Mouse (Mus musculus) liver, embryonic 11.5 days (tissue): ENCODE data around the gene Gucd1. TPM values are rescaled to one million over a fixed set of nuclear protein-coding genes. Genes with fewer than 3 reads are reported as not detected.
"Not testable (repeated sequence)": the region's sequence is repeated elsewhere in the genome, so short reads cannot be mapped to it uniquely, and the experiment has no call there.

Experiments used
- ATAC-seq: fragments of 200-750 bp; cut with Nextera tagmentation; replicated peaks from 2 replicates; pipeline ENCODE4 v1.8.0; 2017; ENCODE audit warnings: moderate number of reproducible peaks, mild to moderate bottlenecking, moderate TSS enrichment, moderate library complexity; ENCODE audit not compliant: low FRiP score
- DNase-seq: peaks from one replicate; pipeline ENCODE4 v3.0.0-alpha.2; 2017; ENCODE audit warnings: low spot score
- H3K27ac ChIP-seq: fragments of 300-500 bp; sonication (generic); 2 replicates; pipeline ENCODE4 v1.5.1; 2014; ENCODE audit warnings: mild to moderate bottlenecking, low read depth, low read length, control low read depth
- H3K27me3 ChIP-seq: fragments of 300-500 bp; sonication (generic); replicated peaks from 2 replicates; pipeline ENCODE4 v1.6.1; 2014; ENCODE audit warnings: low read length, mixed read lengths; ENCODE audit not compliant: control insufficient read depth, insufficient read depth
- H3K36me3 ChIP-seq: fragments of 300-500 bp; sonication (generic); 2 replicates; pipeline ENCODE4 v1.6.1; 2014; ENCODE audit warnings: mild to moderate bottlenecking, low read length, moderate library complexity, mixed read lengths; ENCODE audit not compliant: control insufficient read depth, insufficient read depth
- H3K4me1 ChIP-seq: fragments of 300-500 bp; sonication (generic); replicated peaks from 2 replicates; pipeline ENCODE4 v1.6.1; 2014; ENCODE audit warnings: low read length, mixed read lengths; ENCODE audit not compliant: control insufficient read depth, insufficient read depth
- H3K4me2 ChIP-seq: fragments of 300-500 bp; sonication (generic); 2 replicates; pipeline ENCODE4 v1.6.1; 2014; ENCODE audit warnings: mild to moderate bottlenecking, control low read depth, moderate library complexity
- H3K4me3 ChIP-seq: fragments of 300-500 bp; sonication (generic); 2 replicates; pipeline ENCODE4 v1.5.1; 2014; ENCODE audit warnings: low read depth, low read length, control low read depth
- H3K9ac ChIP-seq: fragments of 300-500 bp; sonication (generic); 2 replicates; pipeline ENCODE4 v1.6.1; 2014; ENCODE audit warnings: low read depth, low read length, control low read depth
- H3K9me3 ChIP-seq: fragments of 300-500 bp; sonication (generic); 2 replicates; pipeline ENCODE4 v1.6.1; 2016; ENCODE audit warnings: low read length, inconsistent platforms, mixed read lengths; ENCODE audit not compliant: control insufficient read depth
- WGBS: fragments of 180-500 bp; shearing (Covaris S2); extraction: QIAGEN DNeasy Blood & Tissue Kit; methylation state at CpG from one replicate; pipeline ENCODE4 v1.1.7; 2014; 5-methylcytosine and 5-hydroxymethylcytosine counted together
- polyA plus RNA-seq: library from polyadenylated mRNA; unstranded; fragments of >200 nt; fragmentation: Nextera tagmentation; extraction: Ambion mirVana; gene quantifications from 2 replicates; pipeline ENCODE4 v1.2.1, GENCODE M21; 2014

Gucd1 gene
- polyA plus RNA-seq, 1 experiment from 2014 or later = 44.5 TPM

DNA sequence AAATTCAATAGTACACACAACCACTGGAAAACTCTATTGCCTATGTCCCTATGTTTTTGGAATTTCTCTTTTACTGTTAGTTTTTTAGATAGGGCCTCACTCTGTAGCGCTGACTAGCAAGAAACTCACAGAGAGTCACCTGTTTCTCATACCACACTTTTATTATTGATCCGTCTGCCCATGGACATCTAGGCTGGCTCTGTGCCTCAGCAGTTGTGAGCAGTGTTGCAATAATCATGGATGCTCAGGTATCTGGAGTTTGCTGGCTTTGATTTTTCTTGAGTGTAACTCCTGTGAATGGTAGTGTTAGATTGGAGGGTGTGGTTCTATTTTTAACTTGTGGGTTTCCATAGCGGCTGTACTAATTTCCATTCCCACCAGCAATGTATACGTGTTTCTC lies 162.4 kb downstream of the Gucd1 start:
- no peaks in the 10 kb centered on the region for H3K4me1 ChIP-seq
- ATAC-seq = no peak
- no peak overlapping the region for H3K4me2 ChIP-seq
- no peaks in the 10 kb centered on the region for H3K27me3 ChIP-seq
- H3K9ac ChIP-seq = no peak overlapping the region
- no peak for DNase-seq
- no peaks in the 10 kb centered on the region for H3K9me3 ChIP-seq
- 52% methylated on average over 4 of the region's 4 CpGs for WGBS
- no peak overlapping the region for H3K27ac ChIP-seq
- no peak overlapping the region for H3K4me3 ChIP-seq
- H3K36me3 ChIP-seq = no peaks in the 10 kb centered on the region

DNA sequence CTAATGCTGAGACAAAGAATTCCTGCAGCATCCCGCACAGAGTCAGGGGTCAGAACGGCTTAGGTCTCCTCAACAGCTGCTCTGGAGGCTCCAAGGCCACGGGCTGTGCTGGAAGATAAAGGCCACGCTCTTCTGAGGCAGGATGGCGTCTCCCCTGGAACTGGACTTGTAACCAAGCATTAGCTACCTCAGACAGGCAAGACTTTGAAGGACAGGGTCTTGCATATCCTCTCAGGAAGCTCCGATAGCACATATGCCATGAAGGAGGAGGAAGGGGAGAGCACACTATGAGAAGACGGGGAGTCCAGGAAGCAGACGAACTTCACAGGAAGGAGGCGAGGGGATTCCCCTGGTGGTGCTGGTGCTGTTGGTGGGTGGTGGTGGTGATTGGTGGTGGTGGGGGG lies 163.9 kb downstream of the Gucd1 start:
- not testable (repeated sequence) for H3K4me1 ChIP-seq, H3K4me3 ChIP-seq, H3K27me3 ChIP-seq, H3K9ac ChIP-seq, DNase-seq, H3K36me3 ChIP-seq, H3K27ac ChIP-seq, H3K9me3 ChIP-seq, H3K4me2 ChIP-seq
- peak; percentile 23; the same call in 1 of the 2 replicates for ATAC-seq
- 37% methylated on average over 8 of the region's 9 CpGs for WGBS

- WGBS = 91% methylated on average over 12 of the region's 12 CpGs
These were observed 165.2 kb downstream of the Gucd1 start for GRCm38 (mm10) chr10:75352541-75352940.

GRCm38 (mm10) chr10:75350564-75350963 lies 167.2 kb downstream of the Gucd1 start:
- H3K27ac ChIP-seq = no peak overlapping the region
- no peak for ATAC-seq
- H3K4me2 ChIP-seq = no peak overlapping the region
- 73% methylated on average over 5 of the region's 5 CpGs for WGBS
- H3K36me3 ChIP-seq = no peaks in the 10 kb centered on the region
- no peaks in the 10 kb centered on the region for H3K9me3 ChIP-seq
- no peak for DNase-seq
- no peak overlapping the region for H3K9ac ChIP-seq
- H3K4me1 ChIP-seq = no peaks in the 10 kb centered on the region
- H3K4me3 ChIP-seq = no peak overlapping the region
- H3K27me3 ChIP-seq = no peaks in the 10 kb centered on the region

More at GRCm38 (mm10) chr10:75352541-75352940, 165.2 kb downstream of the Gucd1 start:
- Histone ChIP-seq H3K27ac (no peak overlapping the region), H3K4me3 (no peak overlapping the region), H3K9ac (no peak overlapping the region), H3K36me3 (no peaks in the 10 kb centered on the region), H3K4me2 (no peak overlapping the region), H3K27me3 (no peaks in the 10 kb centered on the region), H3K9me3 (no peaks in the 10 kb centered on the region), H3K4me1 (no peaks in the 10 kb centered on the region)
- ATAC-seq = no peak
- DNase-seq = no peak

GRCm38 (mm10) chr10:75345265-75345664 lies 172.5 kb downstream of the Gucd1 start:
- ATAC-seq (no peak), DNase-seq (no peak)
- no peaks in the 10 kb centered on the region for H3K9me3 ChIP-seq
- WGBS = 76% methylated on average over 2 of the region's 2 CpGs
- H3K4me3 ChIP-seq = no peak overlapping the region
- H3K4me1 ChIP-seq = no peaks in the 10 kb centered on the region
- no peak overlapping the region for H3K27ac ChIP-seq
- no peak overlapping the region for H3K4me2 ChIP-seq
- no peaks in the 10 kb centered on the region for H3K36me3 ChIP-seq
- H3K9ac ChIP-seq = no peak overlapping the region
- no peaks in the 10 kb centered on the region for H3K27me3 ChIP-seq

DNA sequence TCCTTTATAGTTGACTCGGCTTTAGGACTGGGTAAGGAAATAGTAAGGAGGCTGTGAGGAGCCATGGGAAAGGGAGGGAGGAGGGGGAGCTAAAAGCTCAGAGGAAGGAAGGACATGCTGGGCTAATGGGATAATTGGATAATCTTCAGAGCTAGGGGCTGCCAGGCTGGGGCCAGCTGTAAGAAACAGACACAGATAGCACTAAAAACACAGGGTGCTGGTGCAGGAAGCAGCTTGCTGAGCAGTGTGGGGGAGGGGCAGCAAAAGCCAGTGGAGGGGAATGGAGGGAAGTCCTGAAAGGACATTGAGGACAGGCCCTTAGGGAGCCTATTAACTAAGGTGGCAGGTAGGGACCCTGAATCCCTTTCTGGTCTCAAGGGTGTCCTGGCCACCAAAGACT lies 173.2 kb downstream of the Gucd1 start:
- not testable (repeated sequence) for DNase-seq, H3K4me3 ChIP-seq, H3K4me2 ChIP-seq, H3K4me1 ChIP-seq, H3K27me3 ChIP-seq, H3K9me3 ChIP-seq, H3K36me3 ChIP-seq, H3K9ac ChIP-seq, H3K27ac ChIP-seq
- ATAC-seq = peak; percentile 34; the same call in 1 of the 2 replicates
- 59% methylated on average over 1 of the region's 1 CpGs for WGBS

GRCm38 (mm10) chr10:75341936-75342335 lies 175.8 kb downstream of the Gucd1 start:
- H3K9ac ChIP-seq = no peak overlapping the region
- DNase-seq = no peak
- no peak overlapping the region for H3K4me3 ChIP-seq
- no peaks in the 10 kb centered on the region for H3K36me3 ChIP-seq
- H3K4me1 ChIP-seq = no peaks in the 10 kb centered on the region
- H3K9me3 ChIP-seq = no peaks in the 10 kb centered on the region
- no peak overlapping the region for H3K4me2 ChIP-seq
- no peak for ATAC-seq
- no peak overlapping the region for H3K27ac ChIP-seq
- 40% methylated on average over 8 of the region's 8 CpGs for WGBS
- no peaks in the 10 kb centered on the region for H3K27me3 ChIP-seq

- no peaks in the 10 kb centered on the region for H3K4me1 ChIP-seq
- H3K9me3 ChIP-seq = no peaks in the 10 kb centered on the region
- H3K4me3 ChIP-seq = no peak overlapping the region
- no peaks in the 10 kb centered on the region for H3K27me3 ChIP-seq
- no peaks in the 10 kb centered on the region for H3K36me3 ChIP-seq
- H3K9ac ChIP-seq = no peak overlapping the region
- H3K4me2 ChIP-seq = no peak overlapping the region
- 81% methylated on average over 7 of the region's 7 CpGs for WGBS
- no peak overlapping the region for H3K27ac ChIP-seq
- DNase-seq = no peak
- no peak for ATAC-seq
These were observed 178.4 kb downstream of the Gucd1 start for GRCm38 (mm10) chr10:75339377-75339776.

DNA sequence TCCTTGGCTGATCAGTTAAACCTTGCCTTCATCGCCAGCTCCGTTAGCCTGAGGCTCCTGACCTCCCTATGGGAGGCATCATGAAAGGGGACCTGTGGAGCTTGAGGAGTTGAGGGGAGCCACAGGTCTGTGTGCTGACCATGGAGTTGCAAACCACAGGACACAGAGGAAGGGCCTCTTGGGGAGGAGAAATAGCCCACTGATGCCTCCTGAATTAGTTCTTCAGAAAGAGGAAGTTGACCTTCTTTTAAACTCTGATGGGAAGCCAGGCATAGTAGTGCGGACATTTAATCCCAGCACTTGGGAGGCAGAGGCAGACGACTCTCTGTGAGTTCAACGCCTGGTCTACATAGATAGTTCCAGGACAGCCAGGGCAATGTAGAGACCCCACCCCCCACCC lies 178.9 kb downstream of the Gucd1 start:
- ATAC-seq = no peak
- Histone ChIP-seq H3K4me1 (no peaks in the 10 kb centered on the region), H3K27me3 (no peaks in the 10 kb centered on the region), H3K36me3 (no peaks in the 10 kb centered on the region), H3K9me3 (no peaks in the 10 kb centered on the region), H3K27ac (no peak overlapping the region), H3K9ac (no peak overlapping the region), H3K4me3 (no peak overlapping the region), H3K4me2 (no peak overlapping the region)
- 51% methylated on average over 5 of the region's 5 CpGs for whole genome bisulfite sequencing
- no peak for DNase-seq
